Mouse (Mus musculus): ENCODE measurements around the gene Sorl1.

DNA sequence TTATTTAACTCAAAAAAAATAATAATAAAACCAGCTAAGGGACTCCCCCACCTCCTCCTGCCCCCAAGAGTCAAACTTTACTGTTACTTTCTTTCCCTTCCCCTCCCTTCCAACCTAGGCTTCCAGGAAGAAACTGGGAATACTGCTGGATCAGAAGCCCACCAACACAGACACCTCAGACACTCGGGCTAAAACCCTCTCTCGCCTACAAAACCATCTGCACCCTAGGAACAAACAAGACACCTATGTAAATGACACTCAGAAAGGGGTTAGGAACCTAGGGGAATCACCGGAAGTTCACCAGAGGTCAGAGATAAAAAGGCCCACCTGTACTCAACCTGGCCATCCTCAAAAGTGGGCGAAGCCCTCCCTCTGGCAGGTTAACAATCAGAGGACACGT, 15.0 kb downstream of the Sorl1 start:
- TF ChIP-seq CTCF (IDR thresholded peaks at IDR 0.05; ENCODE audit: low read depth) (no peak), EP300 (optimal IDR thresholded peaks at IDR 0.05) (no peak)

Measured in stomach, postnatal 0 days (tissue).